Mouse (Mus musculus): ENCODE measurements around the gene Blvrb.
A peak's percentile ranks its signal among the peaks of the same experiment; 100 is the strongest.
"Not testable (repeated sequence)": the region's sequence is repeated elsewhere in the genome, so short reads cannot be mapped to it uniquely, and the experiment has no call there.

Gene Blvrb

GRCm38 (mm10) chr7:27486102-27486769 is 38.5 kb downstream of the Blvrb start:
- DNase-seq: no peak

DNA sequence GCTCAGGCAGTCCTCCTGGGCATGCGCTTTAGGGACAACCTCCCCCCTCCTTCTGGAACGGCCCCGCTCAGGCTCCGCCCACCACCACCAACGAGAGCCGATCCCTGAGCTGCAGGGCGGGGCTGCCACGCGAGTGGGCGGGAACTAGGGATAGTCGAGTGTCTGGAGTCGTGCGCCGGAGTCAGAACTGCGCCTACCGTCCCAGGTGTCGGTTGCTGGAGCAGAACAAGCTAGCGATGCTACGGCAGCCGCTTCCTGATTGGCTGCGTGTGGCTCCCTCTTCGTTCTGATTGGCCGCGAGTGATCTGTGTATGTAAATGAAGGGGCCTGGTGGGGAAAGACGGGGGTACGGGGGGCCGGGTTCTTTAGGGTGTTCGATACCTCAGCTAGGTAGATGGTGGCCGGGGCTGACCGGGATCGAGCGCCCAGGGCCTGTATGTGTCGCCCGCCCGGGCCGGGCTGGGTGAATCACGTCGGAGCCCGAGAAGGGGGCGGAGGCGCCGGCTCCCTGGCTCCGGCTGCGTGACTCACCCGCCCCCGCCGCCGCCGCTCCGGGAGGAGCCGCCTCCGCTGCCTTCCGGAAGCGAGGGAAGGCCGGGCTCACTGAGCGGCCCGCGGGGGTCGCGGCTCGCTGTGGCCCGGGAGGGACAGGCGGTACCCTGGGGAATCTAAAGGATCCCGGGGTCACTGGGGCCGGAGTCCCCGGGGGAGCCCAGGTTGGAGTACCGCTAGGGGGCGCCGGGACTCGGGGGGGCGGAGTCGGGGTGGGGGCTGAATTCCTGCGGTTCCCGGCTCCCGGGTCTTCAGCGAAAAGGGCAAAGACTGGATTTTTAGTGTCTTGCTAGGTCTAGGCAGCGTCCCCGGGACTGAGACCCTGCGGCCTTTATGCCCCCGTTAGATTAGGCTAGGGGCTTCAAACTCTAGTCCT is 39.3 kb downstream of the Blvrb start, which contains the start of gene Sertad1:
Gene Sertad1 (plus strand): TSS at position 141 of the 928 bp plus-strand sequence.
- DNase-seq: peak; percentile 100

GRCm38 (mm10) chr7:27487740-27488268 is 40.0 kb downstream of the Blvrb start:
- DNase-seq: peak; percentile 80

- DNase-seq: peak; percentile 74
These were observed 41.6 kb downstream of the Blvrb start for GRCm38 (mm10) chr7:27489270-27489869.

DNA sequence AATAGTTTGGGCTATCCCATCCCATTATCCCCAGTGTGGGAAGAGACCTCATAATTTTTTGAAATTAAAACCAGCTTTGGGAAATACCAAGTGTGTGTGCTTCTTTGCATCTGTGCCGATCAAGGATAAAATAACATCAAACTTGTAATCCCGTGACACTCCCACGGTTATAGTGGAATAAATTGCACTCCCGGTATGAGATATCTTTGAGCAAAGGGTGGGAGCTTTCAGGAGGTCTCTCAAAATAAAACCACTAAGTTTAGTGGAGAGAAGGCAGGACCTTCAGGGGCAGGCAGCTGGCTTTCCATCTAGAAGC is 42.4 kb downstream of the Blvrb start:
- DNase-seq: no peak

DNA sequence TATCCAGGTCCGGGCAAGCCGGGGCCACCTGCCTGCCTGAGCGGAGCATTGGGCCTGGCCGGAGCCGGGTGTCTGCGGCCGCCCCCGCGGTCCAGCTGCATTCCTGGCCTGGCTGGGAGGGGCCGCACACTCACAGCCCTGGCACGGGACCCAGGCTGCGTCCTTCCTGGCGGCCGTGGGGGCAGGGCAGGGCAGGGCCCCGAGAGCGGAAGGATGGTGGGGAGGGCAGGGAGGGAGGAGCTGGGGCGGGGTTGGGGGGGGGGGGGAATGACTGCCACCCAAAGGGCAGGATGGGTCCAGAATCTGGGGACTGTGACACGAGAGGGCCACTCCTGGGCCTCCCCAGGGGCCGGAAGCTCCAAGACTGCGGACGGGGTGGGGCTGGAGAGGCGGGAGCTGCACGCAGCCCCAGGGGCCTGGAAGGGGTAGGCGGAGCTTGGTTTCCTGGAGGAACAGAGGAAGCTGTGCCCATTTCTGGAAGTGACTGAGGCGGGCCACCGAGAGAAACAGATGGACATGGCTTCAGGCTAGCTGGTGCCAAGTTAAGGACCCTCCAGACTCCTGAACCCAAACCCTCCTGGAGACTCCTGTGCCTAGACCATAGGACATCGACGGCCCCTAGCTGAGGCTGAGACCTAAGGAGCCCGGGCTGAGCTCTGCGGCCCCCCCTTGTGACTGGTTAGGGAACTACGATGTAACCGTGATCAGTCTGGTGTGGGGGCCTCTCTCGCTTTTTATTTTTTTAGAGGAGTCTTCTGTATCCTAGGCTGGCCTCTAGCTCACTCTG is 43.0 kb downstream of the Blvrb start:
- peak; percentile 94 for DNase-seq

GRCm38 (mm10) chr7:27491856-27492255 is 44.1 kb downstream of the Blvrb start:
- no peak for DNase-seq

DNA sequence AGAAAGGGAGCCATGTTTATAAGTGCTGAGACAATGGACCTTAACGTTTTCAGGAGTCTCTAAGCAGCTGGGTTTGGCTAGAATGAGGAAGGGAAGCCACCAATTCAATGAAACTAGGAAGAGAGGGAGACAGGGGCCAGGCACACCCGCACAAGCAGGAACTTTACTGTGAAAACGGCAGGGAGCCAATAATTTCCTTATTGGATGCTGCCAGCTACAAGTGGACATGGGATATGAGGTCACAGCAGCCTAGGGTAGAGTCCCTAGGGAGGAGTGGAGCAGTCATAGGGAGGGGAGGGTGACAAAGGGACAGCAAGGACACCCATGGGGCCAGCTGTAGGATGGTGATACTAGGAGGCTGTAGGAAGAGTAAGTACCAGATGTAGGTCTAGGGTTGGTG is 45.2 kb downstream of the Blvrb start:
- DNase-seq: no peak

DNA sequence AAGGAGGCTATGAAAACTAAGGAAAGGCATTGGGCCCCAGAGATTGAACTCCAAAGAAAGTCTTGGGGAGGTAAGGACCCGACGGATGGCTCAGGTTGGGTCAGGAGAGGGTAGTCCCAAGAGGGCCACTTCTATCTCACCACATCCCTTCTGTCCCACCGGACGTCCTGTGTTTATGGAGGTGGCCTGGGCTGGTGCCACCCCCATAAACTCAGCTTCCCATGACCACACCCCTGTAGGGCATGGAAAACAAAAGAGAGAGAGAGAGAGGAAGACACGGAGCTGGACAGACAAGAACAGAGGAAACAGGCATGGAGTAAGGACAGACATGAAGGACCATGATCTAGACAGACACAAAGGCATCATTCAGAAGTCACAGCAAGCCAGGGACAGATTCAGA is 45.7 kb downstream of the Blvrb start:
- DNase-seq: no peak

DNA sequence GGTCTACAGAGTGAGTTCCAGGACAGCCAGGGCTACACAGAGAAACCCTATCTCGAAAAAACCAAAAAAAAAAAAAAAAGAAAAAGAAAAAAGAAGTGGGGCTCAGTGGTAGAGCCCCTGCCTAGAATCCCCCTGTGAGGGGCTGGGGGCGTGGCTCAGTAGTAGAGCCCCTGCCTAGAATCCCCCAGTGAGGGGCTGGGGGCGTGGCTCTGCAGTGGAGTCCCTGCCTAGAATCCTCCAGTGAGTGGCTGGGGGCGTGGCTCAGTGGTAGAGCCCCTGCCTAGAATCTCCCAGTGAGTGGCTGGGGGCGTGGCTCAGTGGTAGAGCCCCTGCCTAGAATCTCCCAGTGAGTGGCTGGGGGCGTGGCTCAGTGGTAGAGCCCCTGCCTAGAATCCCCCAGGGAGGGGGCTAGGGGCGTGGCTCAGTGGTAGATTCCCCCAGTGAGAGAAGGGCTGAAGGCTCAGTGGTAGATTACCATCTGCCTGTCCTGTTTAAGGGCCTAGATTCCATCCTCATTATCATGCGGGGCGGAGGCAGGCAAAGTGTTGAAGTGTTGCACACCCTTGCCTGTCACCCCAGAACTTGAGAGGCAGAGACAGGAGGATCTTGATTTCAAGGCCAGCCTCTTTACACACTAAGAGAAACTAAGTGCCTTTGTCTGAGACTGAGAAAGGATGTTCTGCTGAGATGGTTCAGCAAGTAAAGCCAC is 47.0 kb downstream of the Blvrb start:
- DNase-seq: not testable (repeated sequence)

DNA sequence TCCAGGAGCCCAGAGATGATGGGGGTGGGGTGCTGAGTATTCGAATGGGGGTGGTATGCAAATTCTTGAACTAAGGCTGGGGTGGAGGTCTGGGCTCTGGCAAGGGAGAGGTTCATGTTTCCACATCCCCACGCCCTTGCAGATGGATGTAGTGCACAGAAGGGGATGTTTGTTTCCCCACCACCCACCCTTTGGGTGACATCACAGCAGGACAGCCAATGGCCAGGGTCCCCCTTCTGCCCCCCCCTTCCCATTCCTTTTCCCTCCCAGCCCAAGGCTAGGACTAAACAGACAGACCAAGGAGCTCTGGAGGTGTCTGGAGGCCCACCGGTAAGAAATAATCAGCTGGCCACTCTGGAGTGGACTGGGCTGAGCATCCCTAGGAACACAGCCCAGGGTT is 51.3 kb downstream of the Blvrb start, which contains the start of gene Prx:
Gene Prx (plus strand): TSS at position 289 of the 400 bp plus-strand sequence.
- no peak for DNase-seq

DNA sequence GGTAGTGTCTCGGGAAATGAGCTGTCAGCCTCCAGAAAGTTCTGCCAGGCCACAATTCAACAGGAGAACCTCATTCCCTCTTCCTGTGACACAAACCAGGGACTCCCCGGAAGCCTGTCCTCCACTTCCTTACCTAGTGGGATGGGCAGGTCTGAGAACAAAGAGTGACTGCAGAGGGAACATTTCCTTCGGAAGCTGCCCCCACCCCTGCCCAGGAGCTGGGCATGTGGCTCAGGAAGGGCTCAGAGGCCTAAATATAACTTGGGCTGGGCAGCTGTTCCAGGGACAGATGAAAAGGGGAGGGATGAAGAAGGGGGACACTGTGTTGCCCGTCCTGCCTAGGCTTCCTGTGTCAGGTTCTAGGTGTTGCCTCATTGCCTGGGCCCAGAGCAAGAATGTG is 53.8 kb downstream of the Blvrb start:
- DNase-seq: no peak

DNA sequence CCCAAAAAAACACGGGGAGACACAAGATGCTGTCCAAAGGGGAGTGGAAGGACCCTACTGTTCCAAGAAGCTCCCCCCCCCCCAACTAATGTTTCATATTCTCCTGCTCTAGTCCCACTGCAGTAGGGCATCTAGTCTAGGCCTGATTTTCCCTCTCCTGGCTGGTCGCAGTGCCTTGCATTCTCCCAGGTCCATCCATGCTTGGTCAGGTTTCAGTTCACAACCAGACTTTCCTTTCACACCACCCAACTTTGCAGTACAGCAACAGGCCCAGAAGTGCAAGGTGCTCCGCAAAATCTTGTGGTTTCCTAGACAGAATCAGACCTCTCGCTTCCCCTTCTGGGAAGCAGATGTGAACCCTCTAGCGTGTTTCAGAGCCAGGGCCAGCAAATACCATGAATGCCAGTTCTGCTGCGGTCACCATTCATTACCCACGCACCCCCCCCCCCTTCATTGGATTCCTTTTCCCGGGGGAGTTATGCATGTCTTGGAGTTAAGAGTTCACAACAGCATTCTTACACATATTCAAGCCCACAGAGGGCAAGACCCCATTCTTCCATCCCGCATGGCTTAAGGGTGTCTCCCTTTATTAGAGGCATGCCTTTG is 59.1 kb downstream of the Blvrb start:
- DNase-seq: no peak

DNA sequence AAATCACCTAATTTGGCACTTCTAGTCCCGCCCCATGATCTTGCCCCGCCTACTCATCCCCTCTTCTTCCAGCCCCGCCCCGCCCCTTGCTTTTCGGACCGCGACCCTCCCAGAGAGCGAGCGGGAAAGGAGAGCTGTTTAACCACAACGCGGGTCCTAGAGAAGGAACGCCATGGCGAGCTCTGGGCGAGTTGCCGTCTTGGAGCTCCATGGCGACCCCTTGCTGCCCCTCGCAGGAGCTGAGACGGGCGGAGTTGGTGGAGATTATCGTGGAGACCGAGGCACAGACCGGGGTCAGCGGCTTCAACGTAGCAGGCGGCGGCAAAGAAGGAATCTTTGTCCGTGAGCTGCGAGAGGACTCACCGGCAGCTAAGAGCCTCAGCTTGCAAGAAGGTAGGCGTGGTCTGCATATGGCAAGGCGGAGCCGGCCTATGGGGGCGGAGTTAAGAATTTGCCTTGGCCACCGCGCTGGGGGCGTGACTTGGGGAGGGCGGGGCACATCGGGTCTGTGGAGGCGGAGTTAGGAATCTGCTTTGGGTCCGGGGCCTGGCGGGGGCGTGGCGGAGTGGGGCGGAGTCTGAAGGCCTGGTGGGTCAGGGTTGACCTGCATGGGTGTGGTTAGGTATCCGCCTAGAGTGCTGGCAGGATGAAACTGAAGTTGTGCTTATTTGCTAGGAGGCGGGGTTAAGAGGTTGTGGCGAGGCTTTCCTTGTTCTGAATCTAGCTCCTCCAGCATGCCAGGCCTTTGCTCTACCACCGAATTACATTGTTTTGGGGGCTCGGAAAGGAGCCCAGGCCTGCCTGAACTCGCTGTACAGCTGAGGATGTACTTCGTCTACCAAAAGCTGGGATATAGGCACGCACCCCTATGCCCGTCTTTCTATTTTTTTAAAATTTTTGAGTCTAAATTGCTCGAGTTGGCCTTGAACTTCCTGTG is 60.2 kb downstream of the Blvrb start:
- DNase-seq: peak; percentile 94

- peak; percentile 68 for DNase-seq
These were observed 60.8 kb downstream of the Blvrb start for GRCm38 (mm10) chr7:27508648-27509005.

DNA sequence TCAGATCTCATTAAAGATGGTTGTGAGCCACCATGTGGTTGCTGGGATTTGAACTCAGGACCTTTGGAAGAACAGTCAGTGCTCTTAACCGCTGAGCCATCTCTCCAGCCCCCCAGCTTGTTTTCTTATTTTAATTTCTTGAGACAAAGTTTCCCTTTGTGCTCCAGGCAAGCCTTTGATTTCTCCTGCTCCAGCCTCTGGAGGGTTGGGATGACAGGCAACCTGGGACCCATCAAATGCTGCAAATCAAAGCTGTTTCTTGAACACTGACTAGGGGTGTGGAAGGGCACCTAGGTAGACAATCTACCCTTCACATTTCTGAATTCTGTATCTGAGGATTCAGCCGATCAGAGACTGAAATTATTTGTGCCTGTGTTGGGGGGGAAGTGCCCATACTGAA is 63.0 kb downstream of the Blvrb start:
- no peak for DNase-seq

DNA sequence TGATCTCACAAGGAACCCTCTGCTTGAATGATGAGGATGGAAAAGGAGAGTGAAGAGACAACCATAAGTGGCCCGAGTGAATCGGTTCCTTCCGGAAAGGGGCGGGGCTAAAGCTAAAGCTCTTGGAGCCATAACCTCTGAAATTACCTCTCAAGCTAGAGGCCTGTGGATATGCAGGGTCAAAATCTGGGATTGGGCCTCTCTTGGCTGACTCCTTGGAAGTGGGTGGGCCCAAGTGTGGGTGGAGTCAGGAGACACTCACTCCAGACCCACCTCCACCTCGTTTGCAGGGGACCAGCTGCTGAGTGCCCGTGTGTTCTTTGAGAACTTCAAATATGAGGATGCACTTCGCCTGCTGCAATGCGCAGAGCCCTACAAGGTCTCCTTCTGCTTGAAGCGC is 67.2 kb downstream of the Blvrb start:
- no peak for DNase-seq
